Mouse (Mus musculus): ENCODE results near the gene Padi4. TPM values are rescaled to one million over a fixed set of nuclear protein-coding genes. Genes with fewer than 3 reads are reported as not detected.

The Padi4 gene
- total and polyA plus RNA-seq, 2 experiments from 2014 or later: 0.07 TPM; not detected in 1

DNA sequence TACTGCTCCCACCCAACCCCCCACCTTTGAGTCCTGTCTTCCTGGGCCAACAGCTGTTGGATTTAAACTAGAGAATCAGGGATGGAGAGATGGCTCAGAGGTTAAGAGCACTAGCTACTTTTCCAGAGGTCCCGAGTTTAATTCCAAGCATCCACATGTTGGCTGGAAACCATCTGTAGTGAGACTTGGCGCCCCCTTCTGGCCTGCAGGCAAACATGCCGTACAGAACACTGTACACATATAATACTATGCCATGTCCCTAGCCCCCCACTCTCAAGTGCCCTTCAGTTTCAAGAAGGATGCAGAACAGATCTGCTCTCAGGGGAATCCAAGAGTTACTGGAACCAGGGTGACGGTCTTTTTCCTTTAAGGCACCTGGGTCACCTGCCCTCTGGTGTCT, 42.4 kb downstream of the Padi4 start:
- 77% methylated on average over 4 of the region's 4 CpGs for WGBS
- Histone ChIP-seq H3K9me3 (ENCODE audit: low read length) (no peaks in the 10 kb centered on the region), H3K4me1 (ENCODE audit: insufficient read depth, low read length) (no peaks in the 10 kb centered on the region), H3K9ac (replicated peaks; ENCODE audit: low read length, poor library complexity, severe bottlenecking) (no peak overlapping the region), H3K27ac (ENCODE audit: low read depth, low read length) (no peak overlapping the region), H3K4me2 (ENCODE audit: low read depth, low read length, poor library complexity, severe bottlenecking) (no peak overlapping the region), H3K27me3 (ENCODE audit: insufficient read depth, low read length) (no peaks in the 10 kb centered on the region), H3K4me3 (ENCODE audit: low read depth, low read length) (no peak overlapping the region), H3K36me3 (ENCODE audit: insufficient read depth, low read length) (no peaks in the 10 kb centered on the region)
- no peak for DNase-seq (ENCODE audit: low spot score)
- peak; percentile 25 for TF ChIP-seq CTCF (IDR thresholded peaks at IDR 0.05)
- ATAC-seq (ENCODE audit: low FRiP score): no peak

DNA sequence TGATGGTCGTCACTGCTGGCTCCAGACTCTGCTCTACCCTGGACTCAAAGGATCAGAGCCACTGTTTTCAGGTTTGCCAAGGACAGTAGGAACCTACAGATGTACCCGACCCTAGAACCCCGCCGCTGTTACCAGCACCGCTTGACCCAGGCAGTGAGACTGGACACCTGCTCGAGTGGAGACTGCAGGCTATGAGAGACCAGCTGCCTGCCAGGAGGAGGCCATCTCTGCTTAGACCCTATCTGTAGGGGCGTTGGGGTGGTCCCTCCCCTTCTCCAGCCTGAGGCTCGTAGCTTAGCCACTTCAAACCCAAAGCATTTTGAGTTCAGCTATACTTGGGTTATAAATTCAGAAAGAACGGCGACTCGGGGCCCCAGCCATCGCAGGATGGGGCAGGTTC, 47.1 kb downstream of the Padi4 start:
- 85% methylated on average over 12 of the region's 12 CpGs for whole genome bisulfite sequencing
- Histone ChIP-seq H3K4me3 (ENCODE audit: low read depth, low read length) (no peak overlapping the region), H3K36me3 (ENCODE audit: insufficient read depth, low read length) (peaks cover 8% of the 10 kb centered on the region), H3K9me3 (ENCODE audit: low read length) (no peaks in the 10 kb centered on the region), H3K4me2 (ENCODE audit: low read depth, low read length, poor library complexity, severe bottlenecking) (no peak overlapping the region), H3K4me1 (ENCODE audit: insufficient read depth, low read length) (no peaks in the 10 kb centered on the region), H3K9ac (replicated peaks; ENCODE audit: low read length, poor library complexity, severe bottlenecking) (no peak overlapping the region), H3K27me3 (ENCODE audit: insufficient read depth, low read length) (no peaks in the 10 kb centered on the region), H3K27ac (ENCODE audit: low read depth, low read length) (no peak overlapping the region)
- ATAC-seq (ENCODE audit: low FRiP score): no peak
- no peak for TF ChIP-seq CTCF (IDR thresholded peaks at IDR 0.05)
- DNase-seq (ENCODE audit: low spot score): no peak

DNA sequence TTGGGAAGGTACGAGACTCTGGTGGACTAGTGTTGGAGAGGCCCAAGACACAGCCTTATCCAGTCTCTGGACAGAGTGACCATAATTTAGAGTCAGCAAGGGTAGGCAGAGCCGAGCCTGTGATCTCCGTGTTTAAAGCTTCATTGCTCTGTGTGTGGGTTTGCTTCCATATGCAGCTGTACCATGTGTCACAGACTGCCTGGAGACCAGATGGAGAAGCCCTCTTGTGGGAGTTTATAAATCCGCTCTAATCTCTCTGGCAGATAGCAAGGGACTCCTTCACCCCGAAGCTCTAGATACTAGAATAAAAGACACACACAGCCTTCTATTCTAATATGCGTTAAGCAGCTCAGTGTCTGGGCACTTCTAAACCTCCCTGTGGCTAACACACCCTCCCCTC, 49.3 kb downstream of the Padi4 start:
- no peak overlapping the region for H3K4me2 ChIP-seq (ENCODE audit: low read depth, low read length, poor library complexity, severe bottlenecking)
- DNase-seq (ENCODE audit: low spot score): peak; percentile 46
- WGBS: 32% methylated on average over 6 of the region's 6 CpGs
- H3K4me1 ChIP-seq (ENCODE audit: insufficient read depth, low read length): no peaks in the 10 kb centered on the region
- no peaks in the 10 kb centered on the region for H3K9me3 ChIP-seq (ENCODE audit: low read length)
- H3K9ac ChIP-seq (replicated peaks; ENCODE audit: low read length, poor library complexity, severe bottlenecking): no peak overlapping the region
- peak; percentile 44 for TF ChIP-seq CTCF (IDR thresholded peaks at IDR 0.05)
- no peak overlapping the region for H3K27ac ChIP-seq (ENCODE audit: low read depth, low read length)
- H3K27me3 ChIP-seq (ENCODE audit: insufficient read depth, low read length): no peaks in the 10 kb centered on the region
- no peak overlapping the region for H3K4me3 ChIP-seq (ENCODE audit: low read depth, low read length)
- ATAC-seq (ENCODE audit: low FRiP score): 0 out of 2 replicates have a peak, but pooled peaks have one; percentile 20
- H3K36me3 ChIP-seq (ENCODE audit: insufficient read depth, low read length): peaks cover 30% of the 10 kb centered on the region

DNA sequence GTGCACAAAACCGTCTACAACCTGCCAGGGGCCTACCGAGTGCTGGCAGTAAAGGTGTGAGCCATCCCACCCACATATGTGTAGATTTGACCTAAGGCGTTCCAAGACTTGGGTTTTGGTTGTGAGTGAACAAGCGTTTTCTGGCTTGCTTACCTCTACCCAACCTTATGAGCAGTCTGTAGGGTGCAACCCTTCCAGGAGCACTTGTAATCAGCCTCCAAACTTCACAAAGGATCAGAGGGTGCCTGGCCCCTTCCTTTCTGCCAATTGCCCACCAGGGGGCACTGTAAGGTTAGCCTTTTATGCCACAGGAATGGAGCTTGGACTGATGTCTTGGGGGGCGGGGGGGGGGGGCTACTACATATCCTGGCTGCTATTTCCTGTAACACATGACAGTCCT, 50.2 kb downstream of the Padi4 start:
- H3K4me3 ChIP-seq (ENCODE audit: low read depth, low read length): no peak overlapping the region
- peak; percentile 62 for DNase-seq (ENCODE audit: low spot score)
- H3K27ac ChIP-seq (ENCODE audit: low read depth, low read length): no peak overlapping the region
- H3K9me3 ChIP-seq (ENCODE audit: low read length): no peaks in the 10 kb centered on the region
- H3K9ac ChIP-seq (replicated peaks; ENCODE audit: low read length, poor library complexity, severe bottlenecking): no peak overlapping the region
- H3K4me2 ChIP-seq (ENCODE audit: low read depth, low read length, poor library complexity, severe bottlenecking): no peak overlapping the region
- peaks cover 34% of the 10 kb centered on the region for H3K36me3 ChIP-seq (ENCODE audit: insufficient read depth, low read length)
- no peaks in the 10 kb centered on the region for H3K4me1 ChIP-seq (ENCODE audit: insufficient read depth, low read length)
- 59% methylated on average over 5 of the region's 5 CpGs for WGBS
- TF ChIP-seq CTCF (IDR thresholded peaks at IDR 0.05): peak; percentile 82
- no peaks in the 10 kb centered on the region for H3K27me3 ChIP-seq (ENCODE audit: insufficient read depth, low read length)
- ATAC-seq (ENCODE audit: low FRiP score): peak; percentile 59; the same call in 1 of the 2 replicates

DNA sequence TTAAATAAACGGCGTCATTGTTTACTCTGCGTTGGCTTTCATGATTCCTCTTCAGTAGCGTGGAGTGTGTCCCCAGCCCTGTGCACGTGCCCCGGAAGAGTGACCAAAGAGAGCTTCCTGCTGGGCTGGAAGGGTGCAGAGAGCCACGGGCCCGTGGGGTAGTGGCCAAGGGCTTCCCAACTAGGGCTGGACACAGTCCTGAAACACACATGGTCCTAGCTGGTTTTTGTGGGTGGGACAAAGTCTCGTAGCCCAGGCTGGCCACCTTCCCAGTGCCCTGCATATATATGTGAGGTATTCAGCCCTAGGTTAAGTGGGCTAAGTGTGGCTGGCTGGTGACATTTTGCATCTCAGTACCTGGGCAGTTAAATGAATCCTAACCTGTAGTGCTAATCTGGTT, 50.8 kb downstream of the Padi4 start:
- H3K4me1 ChIP-seq (ENCODE audit: insufficient read depth, low read length): no peaks in the 10 kb centered on the region
- DNase-seq (ENCODE audit: low spot score) (no peak), ATAC-seq (ENCODE audit: low FRiP score) (no peak)
- H3K27ac ChIP-seq (ENCODE audit: low read depth, low read length): no peak overlapping the region
- H3K36me3 ChIP-seq (ENCODE audit: insufficient read depth, low read length): peaks cover 39% of the 10 kb centered on the region
- H3K9ac ChIP-seq (replicated peaks; ENCODE audit: low read length, poor library complexity, severe bottlenecking): no peak overlapping the region
- H3K9me3 ChIP-seq (ENCODE audit: low read length): no peaks in the 10 kb centered on the region
- 78% methylated on average over 9 of the region's 9 CpGs for WGBS
- H3K4me3 ChIP-seq (ENCODE audit: low read depth, low read length): no peak overlapping the region
- H3K4me2 ChIP-seq (ENCODE audit: low read depth, low read length, poor library complexity, severe bottlenecking): no peak overlapping the region
- no peak for TF ChIP-seq CTCF (IDR thresholded peaks at IDR 0.05)
- H3K27me3 ChIP-seq (ENCODE audit: insufficient read depth, low read length): no peaks in the 10 kb centered on the region

DNA sequence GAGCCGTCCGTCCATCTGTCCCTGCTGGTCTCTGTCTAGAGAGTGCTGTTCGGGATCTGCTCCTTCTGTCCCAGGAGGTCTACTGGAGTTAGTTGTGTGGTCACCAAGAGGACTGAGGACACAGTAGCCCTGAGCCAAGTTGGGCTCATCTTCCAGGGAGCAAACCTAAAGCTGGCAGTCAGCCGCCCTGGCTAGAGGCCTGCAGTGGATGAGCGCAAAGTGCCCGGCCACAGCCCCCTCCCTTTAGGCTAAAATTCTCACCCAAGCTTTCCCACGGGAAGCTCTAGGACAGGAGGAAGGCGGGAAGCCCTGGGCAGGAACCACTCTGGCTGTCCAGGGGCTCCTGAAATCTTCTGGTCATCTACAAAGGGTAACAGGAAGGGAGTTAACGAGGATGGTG, 51.3 kb downstream of the Padi4 start:
- peaks cover 44% of the 10 kb centered on the region for H3K36me3 ChIP-seq (ENCODE audit: insufficient read depth, low read length)
- H3K9ac ChIP-seq (replicated peaks; ENCODE audit: low read length, poor library complexity, severe bottlenecking): no peak overlapping the region
- H3K4me3 ChIP-seq (ENCODE audit: low read depth, low read length): no peak overlapping the region
- 71% methylated on average over 9 of the region's 9 CpGs for WGBS
- DNase-seq (ENCODE audit: low spot score) (peak; percentile 22), ATAC-seq (ENCODE audit: low FRiP score) (no peak)
- no peaks in the 10 kb centered on the region for H3K27me3 ChIP-seq (ENCODE audit: insufficient read depth, low read length)
- H3K4me2 ChIP-seq (ENCODE audit: low read depth, low read length, poor library complexity, severe bottlenecking): no peak overlapping the region
- H3K27ac ChIP-seq (ENCODE audit: low read depth, low read length): no peak overlapping the region
- TF ChIP-seq CTCF (IDR thresholded peaks at IDR 0.05): no peak
- no peaks in the 10 kb centered on the region for H3K9me3 ChIP-seq (ENCODE audit: low read length)
- no peaks in the 10 kb centered on the region for H3K4me1 ChIP-seq (ENCODE audit: insufficient read depth, low read length)
